Mouse (Mus musculus) heart, adult 2 months (tissue): ENCODE measurements around the gene Vrk1.

Source experiments
- CTCF ChIP-seq: fragments of 200-600 bp; IDR thresholded peaks from 2 replicates; pipeline ENCODE4 v1.8.1; 2022; ENCODE audit warnings: antibody characterized with exemption, mild to moderate bottlenecking, moderate library complexity
- EP300 ChIP-seq: fragments of 200-500 bp; IDR thresholded peaks from 2 replicates; pipeline ENCODE4 v1.6.1; 2011; ENCODE audit warnings: low read depth, low read length, control low read depth; ENCODE audit not compliant: insufficient read depth
- POLR2A ChIP-seq: fragments of 200-500 bp; IDR thresholded peaks from 2 replicates; pipeline ENCODE4 v1.6.1; 2011; ENCODE audit warnings: mild to moderate bottlenecking, low read depth, low read length, control low read depth; ENCODE audit not compliant: insufficient read depth

DNA sequence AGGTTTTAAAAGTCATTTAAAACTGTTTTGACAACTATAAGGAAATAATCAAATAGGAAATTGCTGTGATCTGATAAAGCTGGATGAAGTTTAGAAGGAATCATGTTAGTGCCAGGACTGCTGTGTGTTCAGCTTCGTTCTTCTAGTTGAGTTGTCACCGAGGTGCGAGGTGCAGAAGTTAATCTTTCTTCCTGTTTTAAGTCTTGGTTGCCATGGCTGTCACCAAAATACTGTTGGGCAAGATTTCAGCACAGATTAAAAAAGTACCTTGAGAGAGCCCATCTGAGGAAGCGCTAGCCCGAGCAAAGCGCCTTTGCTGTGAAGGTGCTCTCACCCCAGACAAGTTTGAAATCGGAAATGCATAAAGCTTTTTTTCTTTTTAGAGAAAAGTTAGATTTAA lies 24.2 kb downstream of the Vrk1 start:
- TF ChIP-seq POLR2A (no peak), CTCF (no peak), EP300 (no peak)
